11 mouse cellular contexts compared by ENCODE assay signal in the genomic region with DNA sequence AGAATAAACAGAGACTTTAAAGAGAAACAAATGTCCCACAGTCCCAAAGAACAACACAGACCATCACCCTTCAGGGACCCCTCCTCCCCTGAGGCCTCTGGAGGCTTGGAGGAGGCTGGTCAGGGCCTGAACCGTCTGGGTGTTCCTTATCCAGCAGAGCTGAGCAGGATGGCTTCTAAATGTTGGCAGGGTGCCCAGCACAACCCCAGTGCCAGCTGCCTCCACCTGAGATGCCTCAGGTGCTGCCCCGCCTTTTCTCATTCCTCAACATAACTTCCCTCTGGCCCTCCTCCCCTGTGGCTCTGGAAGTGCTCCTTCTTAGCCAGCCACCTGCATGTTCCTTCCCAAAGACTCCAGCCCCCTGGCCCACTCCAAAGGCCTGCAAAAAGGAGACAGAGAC. TPM values are rescaled to one million over a fixed set of nuclear protein-coding genes. Genes with fewer than 3 reads are reported as not detected.
DNase-seq lines count a peak whose midpoint lies in the region; ATAC-seq lines count a peak whose summit lies in the region.
"Had no signal": no experiment of that assay in that cellular context is flagged by ENCODE, and none has a peak within 500 bp of the region (broad histone marks: within the 10 kb centered on the region; RNA-seq: fewer than 3 reads in every experiment).

No protein-coding gene starts in this region.

- no peak overlapping the region; the same call in 1 of the 2 replicates for H3K4me2 ChIP-seq in forebrain, embryonic 13.5 days
- no peak overlapping the region for H3K4me2 ChIP-seq in forebrain, embryonic 16.5 days (ENCODE audit: low read length)
- H3K4me2 ChIP-seq in kidney, embryonic 16.5 days (replicated peaks; ENCODE audit: low read depth, low read length), result no peak overlapping the region
- H3K4me2 ChIP-seq: hindbrain, embryonic 12.5 days had no signal

- no peak overlapping the region for H3K4me3 ChIP-seq in forebrain, embryonic 13.5 days
- H3K4me3 ChIP-seq in forebrain, embryonic 16.5 days (replicated peaks; ENCODE audit: low read length), result no peak overlapping the region
- H3K4me3 ChIP-seq in kidney, embryonic 16.5 days (ENCODE audit: low read length), result no peak overlapping the region
- H3K4me3 ChIP-seq: hindbrain, embryonic 12.5 days; myocyte had no signal

- 42% methylated on average over 2 of the region's 2 CpGs for WGBS in forebrain, embryonic 13.5 days
- 27% methylated on average over 2 of the region's 2 CpGs for WGBS in forebrain, embryonic 16.5 days
- WGBS in kidney, embryonic 16.5 days, result 26% methylated on average over 2 of the region's 2 CpGs

- no peak overlapping the region for H3K27ac ChIP-seq in forebrain, embryonic 13.5 days
- no peak overlapping the region for H3K27ac ChIP-seq in forebrain, embryonic 16.5 days (ENCODE audit: low read length)
- peak overlapping the region; percentile 35 for H3K27ac ChIP-seq in kidney, embryonic 16.5 days (ENCODE audit: low read length)
- H3K27ac ChIP-seq: hindbrain, embryonic 12.5 days; liver, embryonic 14.5 days had no signal

- DNase-seq in cerebellum, adult 9-11 months, result peak; percentile 69
- peak; percentile 74 for DNase-seq in lung, postnatal 14 days
- DNase-seq in B cell, adult 2 months, result no peak
- DNase-seq in left cerebral cortex, adult 8-10 months (ENCODE audit: low spot score in 2 of 2), result no peak
- DNase-seq in layer of hippocampus, postnatal 25 days (ENCODE audit: extremely low spot score in 1 of 2, low spot score in 1 of 2), result no peak

- H3K27me3 ChIP-seq in forebrain, embryonic 13.5 days, result no peaks in the 10 kb centered on the region
- no peaks in the 10 kb centered on the region for H3K27me3 ChIP-seq in forebrain, embryonic 16.5 days (replicated peaks; ENCODE audit: control insufficient read depth, insufficient read depth, low read length)
- peaks cover 28% of the 10 kb centered on the region for H3K27me3 ChIP-seq in kidney, embryonic 16.5 days (ENCODE audit: insufficient read depth, low read length)

- no peak for ATAC-seq in forebrain, embryonic 13.5 days
- ATAC-seq in forebrain, embryonic 16.5 days, result no peak
- no peak for ATAC-seq in kidney, embryonic 16.5 days (ENCODE audit: low FRiP score, low TSS enrichment)

- no peaks in the 10 kb centered on the region for H3K36me3 ChIP-seq in forebrain, embryonic 13.5 days (ENCODE audit: poor library complexity, severe bottlenecking)
- H3K36me3 ChIP-seq in forebrain, embryonic 16.5 days (ENCODE audit: control insufficient read depth, insufficient read depth), result no peaks in the 10 kb centered on the region
- no peaks in the 10 kb centered on the region for H3K36me3 ChIP-seq in kidney, embryonic 16.5 days (ENCODE audit: insufficient read depth, low read length)
- H3K36me3 ChIP-seq: hindbrain, embryonic 12.5 days had no signal

- peaks cover 44% of the 10 kb centered on the region for H3K4me1 ChIP-seq in forebrain, embryonic 13.5 days
- H3K4me1 ChIP-seq in forebrain, embryonic 16.5 days (replicated peaks; ENCODE audit: control insufficient read depth, insufficient read depth, low read length), result peaks cover 24% of the 10 kb centered on the region
- H3K4me1 ChIP-seq in kidney, embryonic 16.5 days (ENCODE audit: insufficient read depth, low read length), result peaks cover 14% of the 10 kb centered on the region

- no peaks in the 10 kb centered on the region for H3K9me3 ChIP-seq in forebrain, embryonic 13.5 days (replicated peaks)
- H3K9me3 ChIP-seq in forebrain, embryonic 16.5 days (ENCODE audit: control insufficient read depth, low read length), result no peaks in the 10 kb centered on the region
- H3K9me3 ChIP-seq in kidney, embryonic 16.5 days (ENCODE audit: low read length), result no peaks in the 10 kb centered on the region
- H3K9me3 ChIP-seq: hindbrain, embryonic 12.5 days had no signal

- H3K9ac ChIP-seq in forebrain, embryonic 13.5 days, result peak overlapping the region; percentile 38; the same call in 1 of the 2 replicates
- no peak overlapping the region for H3K9ac ChIP-seq in forebrain, embryonic 16.5 days (replicated peaks; ENCODE audit: low read depth, low read length)
- no peak overlapping the region for H3K9ac ChIP-seq in kidney, embryonic 16.5 days (replicated peaks; ENCODE audit: low read length)
- H3K9ac ChIP-seq: hindbrain, embryonic 12.5 days; liver, embryonic 14.5 days had no signal

RNA-seq across cellular contexts. Expression of gene Srcin1, which starts 2.3 kb away (rescaled TPM):
- polyA plus RNA-seq in forebrain, embryonic 13.5 days (2015; fragmentation: Nextera tagmentation; extraction: Ambion mirVana), result 5.6 and 6.4 TPM in 2 replicates
- polyA plus RNA-seq in forebrain, embryonic 16.5 days (2015; fragmentation: Nextera tagmentation; extraction: Ambion mirVana), result 7.0 and 9.9 TPM in 2 replicates
- 1.0 and 1.1 TPM in 2 replicates for polyA plus RNA-seq in kidney, embryonic 16.5 days (2015; fragmentation: Nextera tagmentation; extraction: Ambion mirVana)
- total RNA-seq in left cerebral cortex, adult 8-10 months (2022), result 100 to 1,000 TPM; 255 to 270 (median 262) TPM
- 100 to 1,000 TPM; 260 to 270 TPM for total RNA-seq in layer of hippocampus, postnatal 25 days (2021)
- polyA plus RNA-seq: myocyte had no signal

RNA-seq across cellular contexts. Expression of gene Epop, which starts 51.2 kb away (rescaled TPM):
- 3.5 and 3.9 TPM in 2 replicates for polyA plus RNA-seq in forebrain, embryonic 13.5 days (2015; fragmentation: Nextera tagmentation; extraction: Ambion mirVana)
- polyA plus RNA-seq in forebrain, embryonic 16.5 days (2015; fragmentation: Nextera tagmentation; extraction: Ambion mirVana), result 2.1 and 2.6 TPM in 2 replicates
- polyA plus RNA-seq in kidney, embryonic 16.5 days (2015; fragmentation: Nextera tagmentation; extraction: Ambion mirVana), result 2.3 and 2.5 TPM in 2 replicates
- total RNA-seq in left cerebral cortex, adult 8-10 months (2022), result 10 to 100 TPM; 65.6 to 80.8 (median 72.9) TPM
- 10 to 100 TPM; 28.8 to 34.3 TPM for total RNA-seq in layer of hippocampus, postnatal 25 days (2021)

Comparison
In these comparisons a context has a peak if more than half of its experiments do, and no peak if none do; other contexts are left out.
1. DNase-seq: peak in cerebellum, adult 9-11 months (single experiment) and lung, postnatal 14 days (single experiment); none in B cell, adult 2 months (0 of 2), left cerebral cortex, adult 8-10 months (0 of 2) and layer of hippocampus, postnatal 25 days (0 of 2).